Mouse (Mus musculus) myocyte (in vitro differentiated cells): ENCODE measurements at regions not wholly inside any gene's neighbourhood (a gene's known extent, or its start where the extent isn't known, plus 50 kb on each side); places are given as distances from the start of the nearest gene placed in this dataset.

Experiments
- H3K27me3 ChIP-seq: one replicate; pipeline ENCODE4 v1.6.1; 2011; ENCODE audit not compliant: control insufficient read depth, insufficient read depth, insufficient read length
- H3K36me3 ChIP-seq: one replicate; pipeline ENCODE4 v1.6.1; 2011; ENCODE audit not compliant: control insufficient read depth, insufficient read depth
- H3K4me2 ChIP-seq: one replicate; pipeline ENCODE4 v1.6.1; 2011; ENCODE audit warnings: low read depth, control low read depth
- H3K4me3 ChIP-seq: one replicate; pipeline ENCODE4 v1.5.1; 2011; ENCODE audit warnings: mild to moderate bottlenecking, control low read depth, moderate library complexity
- H3K79me2 ChIP-seq: one replicate; pipeline ENCODE4 v1.6.1; 2011; ENCODE audit not compliant: control insufficient read depth, insufficient read depth
- H3ac ChIP-seq: one replicate; pipeline ENCODE4 v1.6.1; 2011; ENCODE audit not compliant: control insufficient read depth, insufficient read length
- CEBPB ChIP-seq: IDR thresholded peaks from 2 replicates; pipeline ENCODE4 v1.6.1; 2011; ENCODE audit warnings: mild to moderate bottlenecking, moderate library complexity; ENCODE audit not compliant: poor library complexity, insufficient read depth, severe bottlenecking
- E2F4 ChIP-seq: IDR thresholded peaks from one replicate; pipeline ENCODE4 v1.6.1; 2011; ENCODE audit warnings: mild to moderate bottlenecking, control low read depth, moderate library complexity; ENCODE audit not compliant: insufficient read depth
- MAX ChIP-seq: IDR thresholded peaks from one replicate; pipeline ENCODE4 v1.6.1; 2011; ENCODE audit warnings: low read depth, mild to moderate bottlenecking, control low read depth
- MYOD1 ChIP-seq, 3 experiments: IDR thresholded peaks; one replicate each; pipeline ENCODE4 v1.6.1; 2011; ENCODE audit warnings: control low read depth in 2 of 3, low read depth in 2 of 3, mild to moderate bottlenecking in 2 of 3, moderate library complexity in 1 of 3; ENCODE audit not compliant: insufficient read length in 2 of 3, control insufficient read depth in 1 of 3
- MYOG ChIP-seq, 3 experiments: IDR thresholded peaks; one replicate each; pipeline ENCODE4 v1.6.1; 2011; ENCODE audit warnings: control low read depth in 2 of 3, low read depth in 2 of 3, mild to moderate bottlenecking in 2 of 3; ENCODE audit not compliant: insufficient read length in 2 of 3, control insufficient read depth in 1 of 3, insufficient read depth in 1 of 3
- POLR2A ChIP-seq: IDR thresholded peaks from one replicate; pipeline ENCODE4 v1.6.1; 2011; ENCODE audit warnings: low read depth, mild to moderate bottlenecking, control low read depth, moderate library complexity; ENCODE audit not compliant: insufficient read length
- POLR2AphosphoS2 ChIP-seq: IDR thresholded peaks from one replicate; pipeline ENCODE4 v1.6.1; 2011; ENCODE audit warnings: low read depth, control low read depth; ENCODE audit not compliant: insufficient read length
- REST ChIP-seq: IDR thresholded peaks from one replicate; pipeline ENCODE4 v1.6.1; 2011; ENCODE audit warnings: mild to moderate bottlenecking, control low read depth, moderate library complexity; ENCODE audit not compliant: insufficient read depth, insufficient read length
- SRF ChIP-seq: IDR thresholded peaks from one replicate; pipeline ENCODE4 v1.6.1; 2011; ENCODE audit warnings: low read depth; ENCODE audit not compliant: control insufficient read depth, insufficient read length
- TCF12 ChIP-seq: IDR thresholded peaks from one replicate; pipeline ENCODE4 v1.6.1; 2011; ENCODE audit warnings: mild to moderate bottlenecking, control low read depth; ENCODE audit not compliant: poor library complexity, insufficient read depth, severe bottlenecking
- TCF3 ChIP-seq: IDR thresholded peaks from one replicate; pipeline ENCODE4 v1.6.1; 2011; ENCODE audit warnings: low read depth, control low read depth; ENCODE audit not compliant: insufficient read length
- USF1 ChIP-seq: IDR thresholded peaks from one replicate; pipeline ENCODE4 v1.6.1; 2011; ENCODE audit warnings: low read depth, mild to moderate bottlenecking, control low read depth, moderate library complexity

DNA sequence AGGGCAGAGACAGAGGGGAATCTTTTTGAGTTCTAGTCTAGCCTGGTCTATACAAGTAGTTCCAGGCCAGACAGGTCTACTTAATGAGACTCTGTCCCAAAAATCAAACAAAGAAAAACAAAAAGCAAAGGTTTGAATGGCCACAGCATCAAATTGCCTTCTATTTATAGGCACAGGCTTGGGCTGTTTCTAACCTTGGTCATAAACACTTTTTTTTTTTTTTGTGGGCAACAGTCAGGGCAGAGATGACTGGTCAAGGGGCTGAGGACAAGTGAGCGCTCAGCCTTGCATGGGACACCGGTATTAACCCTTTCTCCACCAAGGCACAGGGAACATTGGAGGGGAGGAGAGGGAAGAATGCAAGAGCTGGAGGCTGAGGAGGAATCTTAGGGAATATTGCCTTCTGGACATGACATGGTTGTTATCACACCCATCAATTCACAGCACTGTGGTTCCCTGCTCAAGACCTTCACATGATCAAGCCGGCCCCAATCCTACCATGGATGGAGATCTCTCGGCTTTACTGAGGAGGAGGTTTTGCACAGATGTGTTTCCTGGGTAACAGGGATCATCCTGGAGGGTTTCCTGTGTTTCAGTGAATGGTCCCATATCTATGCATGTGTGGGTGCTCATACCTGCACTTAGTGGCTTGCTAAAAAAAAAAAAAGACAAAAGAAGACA lies 59.8 kb upstream of the Ubash3b start:
- H3K4me3 ChIP-seq: no peak overlapping the region
- no peak for TF ChIP-seq TCF12
- no peak for TF ChIP-seq USF1
- no peak for TF ChIP-seq REST
- TF ChIP-seq CEBPB: no peak
- no peak for TF ChIP-seq TCF3
- TF ChIP-seq POLR2AphosphoS2: no peak
- no peak for TF ChIP-seq POLR2A
- TF ChIP-seq MYOG (IDR thresholded peaks at IDR 0.05; ENCODE audit: control insufficient read depth in 1 of 3, insufficient read depth in 1 of 3, insufficient read length in 2 of 3, low read depth in 2 of 3): no peak
- H3K4me2 ChIP-seq: no peak overlapping the region
- H3K36me3 ChIP-seq: no peaks in the 10 kb centered on the region
- H3K27me3 ChIP-seq: no peaks in the 10 kb centered on the region
- no peaks in the 10 kb centered on the region for H3K79me2 ChIP-seq
- no peak overlapping the region for H3ac ChIP-seq

- Histone ChIP-seq H3K79me2 (no peaks in the 10 kb centered on the region), H3K4me3 (no peak overlapping the region), H3ac (no peak overlapping the region), H3K36me3 (no peaks in the 10 kb centered on the region), H3K27me3 (no peaks in the 10 kb centered on the region), H3K4me2 (no peak overlapping the region)
- TF ChIP-seq POLR2AphosphoS2 (no peak), MAX (no peak), MYOG (IDR thresholded peaks at IDR 0.05; ENCODE audit: control insufficient read depth in 1 of 3, insufficient read depth in 1 of 3, insufficient read length in 2 of 3, low read depth in 2 of 3) (no peak), USF1 (no peak), POLR2A (no peak), REST (no peak)
Measured at GRCm38 (mm10) chr9:41220105-41220669, 58.7 kb upstream of the Ubash3b start.

GRCm38 (mm10) chr9:41218702-41219101 lies 57.2 kb upstream of the Ubash3b start:
- no peaks in the 10 kb centered on the region for H3K79me2 ChIP-seq
- TF ChIP-seq POLR2AphosphoS2 (no peak), USF1 (no peak), TCF12 (no peak), E2F4 (no peak), MYOG (IDR thresholded peaks at IDR 0.05; ENCODE audit: control insufficient read depth in 1 of 3, insufficient read depth in 1 of 3, insufficient read length in 2 of 3, low read depth in 2 of 3) (no peak), MAX (no peak)
- H3K4me3 ChIP-seq: no peak overlapping the region
- H3K27me3 ChIP-seq: no peaks in the 10 kb centered on the region
- no peaks in the 10 kb centered on the region for H3K36me3 ChIP-seq
- H3K4me2 ChIP-seq: no peak overlapping the region
- no peak overlapping the region for H3ac ChIP-seq

- no peak overlapping the region for H3K4me2 ChIP-seq
- H3K4me3 ChIP-seq: no peak overlapping the region
- H3K36me3 ChIP-seq: no peaks in the 10 kb centered on the region
- no peaks in the 10 kb centered on the region for H3K79me2 ChIP-seq
- no peaks in the 10 kb centered on the region for H3K27me3 ChIP-seq
- TF ChIP-seq E2F4: no peak
- TF ChIP-seq TCF3: no peak
- no peak for TF ChIP-seq POLR2A
- no peak for TF ChIP-seq MAX
- TF ChIP-seq CEBPB: no peak
- no peak for TF ChIP-seq MYOG (IDR thresholded peaks at IDR 0.05; ENCODE audit: control insufficient read depth in 1 of 3, insufficient read depth in 1 of 3, insufficient read length in 2 of 3, low read depth in 2 of 3)
- TF ChIP-seq REST: no peak
- no peak for TF ChIP-seq MYOD1 (IDR thresholded peaks at IDR 0.05; ENCODE audit: control insufficient read depth in 1 of 3, insufficient read length in 2 of 3, low read depth in 2 of 3)
- TF ChIP-seq SRF: no peak
- TF ChIP-seq TCF12: no peak
- no peak for TF ChIP-seq USF1
- no peak for TF ChIP-seq POLR2AphosphoS2
- H3ac ChIP-seq: no peak overlapping the region
Measured at GRCm38 (mm10) chr9:41216248-41216647, 54.8 kb upstream of the Ubash3b start.

GRCm38 (mm10) chr9:41215026-41215425 lies 53.5 kb upstream of the Ubash3b start:
- no peaks in the 10 kb centered on the region for H3K79me2 ChIP-seq
- TF ChIP-seq MAX: no peak
- TF ChIP-seq SRF: no peak
- H3K27me3 ChIP-seq: no peaks in the 10 kb centered on the region
- no peaks in the 10 kb centered on the region for H3K36me3 ChIP-seq
- no peak overlapping the region for H3ac ChIP-seq
- no peak overlapping the region for H3K4me3 ChIP-seq
- no peak overlapping the region for H3K4me2 ChIP-seq
